Mouse (Mus musculus) MEL (cell line): ENCODE measurements around the gene Fdxacb1.

Experiments used
- CHD2 ChIP-seq: IDR thresholded peaks from 2 replicates; pipeline ENCODE4 v1.6.1; 2011; ENCODE audit warnings: low read length, improper control_type of control experiment
- CTCF ChIP-seq, 3 experiments: IDR thresholded peaks in 2 of 3; conservative IDR thresholded peaks in 1 of 3; 2 replicates each; pipeline ENCODE4 v1.5.1; 2011 to 2012; ENCODE audit warnings: low read length in 3 of 3, low read depth in 2 of 3, mild to moderate bottlenecking in 2 of 3, improper control_type of control experiment in 1 of 3, inconsistent platforms in 1 of 3, mixed read lengths in 1 of 3, moderate library complexity in 1 of 3; ENCODE audit not compliant: control insufficient read depth in 1 of 3, insufficient read depth in 1 of 3, poor library complexity in 1 of 3, severe bottlenecking in 1 of 3
- E2F4 ChIP-seq: IDR thresholded peaks from 2 replicates; pipeline ENCODE4 v1.6.1; 2011; ENCODE audit warnings: low read depth, low read length, improper control_type of control experiment, borderline replicate concordance
- HCFC1 ChIP-seq: IDR thresholded peaks from 2 replicates; pipeline ENCODE4 v1.6.1; 2012; ENCODE audit warnings: low read depth, mild to moderate bottlenecking, inconsistent platforms, low read length, improper control_type of control experiment, moderate library complexity
- MAX ChIP-seq: IDR thresholded peaks from 2 replicates; pipeline ENCODE4 v1.6.1; 2011; ENCODE audit warnings: low read length, improper control_type of control experiment
- POLR2A ChIP-seq, 2 experiments: IDR thresholded peaks; 2 replicates each; pipeline ENCODE4 v1.6.1; 2011 to 2012; ENCODE audit warnings: low read length in 2 of 2, mild to moderate bottlenecking in 2 of 2, control low read depth in 1 of 2, improper control_type of control experiment in 1 of 2, low read depth in 1 of 2, moderate library complexity in 1 of 2; ENCODE audit not compliant: control insufficient read depth in 1 of 2, insufficient read depth in 1 of 2, poor library complexity in 1 of 2
- POLR2AphosphoS2 ChIP-seq: IDR thresholded peaks from 2 replicates; pipeline ENCODE4 v1.6.1; 2011; ENCODE audit warnings: low read length, improper control_type of control experiment
- USF1 ChIP-seq: IDR thresholded peaks from 2 replicates; pipeline ENCODE4 v1.6.1; 2014; ENCODE audit warnings: low read depth, mild to moderate bottlenecking, inconsistent platforms, low read length, improper control_type of control experiment, moderate library complexity
- ZMIZ1 ChIP-seq: IDR thresholded peaks from 2 replicates; pipeline ENCODE4 v1.6.1; 2012; ENCODE audit warnings: low read depth, mild to moderate bottlenecking, inconsistent platforms, low read length, improper control_type of control experiment, moderate library complexity

DNA sequence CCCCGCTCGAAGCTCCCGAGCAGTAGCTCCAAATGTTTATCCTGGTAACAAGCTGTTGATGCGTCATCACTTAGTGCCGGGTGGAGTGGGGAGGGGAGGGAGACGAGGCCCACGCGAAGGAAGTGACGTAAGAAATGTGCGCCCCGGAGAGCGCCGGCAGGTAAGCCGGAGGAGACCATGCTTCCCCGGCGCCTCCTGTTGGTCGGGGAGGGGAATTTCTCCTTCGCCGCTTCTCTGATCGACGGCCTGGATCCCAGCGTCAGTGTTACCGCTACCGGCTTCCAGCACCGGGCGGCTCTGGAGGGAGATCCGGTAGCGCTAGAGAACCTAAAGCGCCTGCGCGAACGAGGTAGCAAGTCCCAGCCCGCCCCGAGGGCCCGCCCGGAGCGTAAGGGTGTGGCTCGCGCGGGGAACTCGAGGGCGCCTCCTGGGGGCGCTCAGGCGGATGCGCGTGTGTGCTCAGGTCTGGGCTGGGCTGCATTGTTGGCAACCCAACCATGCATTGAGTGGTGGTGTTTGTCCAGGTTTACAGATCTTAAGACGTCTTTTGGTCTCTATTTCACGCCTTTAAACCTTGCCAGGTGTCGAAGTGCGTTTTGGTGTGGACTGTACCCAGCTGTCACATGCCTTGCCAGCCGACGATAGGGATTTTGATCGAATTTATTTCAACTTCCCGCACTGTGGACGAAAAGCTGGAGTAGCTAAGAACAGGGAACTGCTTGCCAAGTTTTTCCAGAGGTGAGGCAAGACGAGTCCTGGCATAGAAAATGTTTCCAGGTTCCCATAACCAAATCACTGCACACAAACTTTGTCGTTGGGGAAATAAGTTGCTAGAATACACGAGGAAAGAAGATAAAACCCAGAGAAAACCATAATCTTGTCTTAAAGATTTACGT is at the start of gene Fdxacb1:
- TF ChIP-seq CTCF (IDR thresholded peaks at IDR 0.05 in 2 of 3, conservative IDR thresholded peaks at IDR 0.05 in 1 of 3; ENCODE audit: control insufficient read depth in 1 of 3, insufficient read depth in 1 of 3, low read depth in 2 of 3, low read length in 3 of 3, poor library complexity in 1 of 3, severe bottlenecking in 1 of 3) (peak; percentile 66 to 80 (median 75)), USF1 (no peak), CHD2 (no peak), POLR2A (IDR thresholded peaks at IDR 0.05; ENCODE audit: control insufficient read depth in 1 of 2, insufficient read depth in 1 of 2, low read depth in 1 of 2, low read length in 2 of 2, poor library complexity in 1 of 2) (peak; percentile 28 to 82; a peak in 2 of 4 replicates), POLR2AphosphoS2 (peak; percentile 56; the same call in 1 of the 2 replicates), HCFC1 (peak; percentile 93), ZMIZ1 (peak; percentile 58; the same call in 1 of the 2 replicates), MAX (peak; percentile 78), E2F4 (peak; percentile 38; the same call in 1 of the 2 replicates)
